ENCODE assay signal across 16 mouse cellular contexts in the genomic region with DNA sequence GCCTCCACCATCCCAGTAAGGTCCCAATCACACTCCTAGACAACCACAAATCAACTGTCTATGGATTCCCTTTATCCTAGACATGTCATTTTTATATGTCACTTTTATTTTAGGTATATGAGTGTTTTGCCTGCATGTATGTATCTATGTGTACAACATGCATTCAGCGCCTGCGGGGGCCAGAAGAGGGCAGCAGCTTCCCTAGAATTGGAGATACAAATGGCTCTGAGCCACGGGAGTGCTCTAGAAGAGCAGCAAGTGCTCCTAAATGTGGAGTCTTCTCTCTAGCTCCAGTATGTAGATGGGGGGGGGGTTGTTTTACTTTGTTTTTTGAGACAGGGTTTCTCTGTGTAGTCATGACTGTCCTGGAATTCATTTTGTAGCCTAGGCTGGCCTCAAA. TPM values are rescaled to one million over a fixed set of nuclear protein-coding genes. Genes with fewer than 3 reads are reported as not detected.
DNase-seq lines count a peak whose midpoint lies in the region; ATAC-seq lines count a peak whose summit lies in the region.
"Not testable (repeated sequence)": the region's sequence is repeated elsewhere in the genome, so short reads cannot be mapped to it uniquely, and the experiment has no call there.
"Had no signal": no experiment of that assay in that cellular context is flagged by ENCODE, and none has a peak within 500 bp of the region (broad histone marks: within the 10 kb centered on the region; RNA-seq: fewer than 3 reads in every experiment).

No protein-coding gene starts in this region.

- not testable (repeated sequence) for H3K36me3 ChIP-seq in forebrain, embryonic 14.5 days (ENCODE audit: control insufficient read depth, insufficient read depth, low read length); liver, embryonic 11.5 days (ENCODE audit: control insufficient read depth, insufficient read depth, low read length)

- not testable (repeated sequence) for ATAC-seq in forebrain, embryonic 14.5 days
- 0 out of 2 replicates have a peak, but pooled peaks have one; percentile 56 for ATAC-seq in liver, embryonic 11.5 days (replicated peaks; ENCODE audit: low FRiP score)
- peak; percentile 73 for ATAC-seq in megakaryocyte, adult 5-6 weeks (ENCODE audit: poor library complexity, severe bottlenecking)

- not testable (repeated sequence) for H3K27me3 ChIP-seq in forebrain, embryonic 14.5 days (replicated peaks; ENCODE audit: control insufficient read depth, insufficient read depth, low read length); liver, embryonic 11.5 days (replicated peaks; ENCODE audit: control insufficient read depth, insufficient read depth, low read length)

- peak; percentile 10 for DNase-seq in CD4-positive helper T cell, adult 2 months (ENCODE audit: low read depth, low spot score)
- peak; percentile 43 for DNase-seq in adrenal gland, postnatal 10 days
- DNase-seq in forebrain, embryonic 14.5 days (ENCODE audit: low spot score), result peak; percentile 51
- DNase-seq in induced T-regulatory cell, adult 2 months (ENCODE audit: low read depth), result peak; percentile 33
- DNase-seq in liver, embryonic 11.5 days (ENCODE audit: low spot score), result not testable (repeated sequence)
- peak; percentile 28 for DNase-seq in retina, postnatal 1 day

- H3K27ac ChIP-seq in forebrain, embryonic 14.5 days (ENCODE audit: low read depth, low read length); liver, embryonic 11.5 days (ENCODE audit: low read depth, low read length): not testable (repeated sequence)

- H3K4me1 ChIP-seq in forebrain, embryonic 14.5 days (ENCODE audit: control insufficient read depth, insufficient read depth, low read length); liver, embryonic 11.5 days (replicated peaks; ENCODE audit: control insufficient read depth, insufficient read depth, low read length): not testable (repeated sequence)

- H3K9me3 ChIP-seq in forebrain, embryonic 14.5 days (replicated peaks; ENCODE audit: control insufficient read depth, low read length); liver, embryonic 11.5 days (ENCODE audit: control insufficient read depth, low read length): not testable (repeated sequence)

- H3K4me3 ChIP-seq in forebrain, embryonic 14.5 days (ENCODE audit: low read depth, low read length); liver, embryonic 11.5 days (ENCODE audit: low read depth, low read length): not testable (repeated sequence)

- not testable (repeated sequence) for H3K9ac ChIP-seq in forebrain, embryonic 14.5 days (ENCODE audit: low read length); liver, embryonic 11.5 days (ENCODE audit: low read depth, low read length)

- 16% methylated on average over 3 of the region's 3 CpGs for WGBS in forebrain, embryonic 14.5 days
- WGBS in liver, embryonic 11.5 days, result 8% methylated on average over 3 of the region's 3 CpGs

- H3K4me2 ChIP-seq in forebrain, embryonic 14.5 days (ENCODE audit: low read length); liver, embryonic 11.5 days: not testable (repeated sequence)

RNA-seq across cellular contexts. Expression of a gene that starts 2.9 kb away (rescaled TPM):
- total RNA-seq in adrenal gland, postnatal 10 days (2021), result 1 to 10 TPM; 5.2 to 6.9 TPM
- 43.8 and 45.3 TPM in 2 replicates for polyA plus RNA-seq in forebrain, embryonic 14.5 days (2014; fragmentation: Nextera tagmentation; extraction: Ambion mirVana)
- 4.7 and 6.5 TPM in 2 replicates for polyA plus RNA-seq in liver, embryonic 11.5 days (2014; fragmentation: Nextera tagmentation; extraction: Ambion mirVana)
- not detected in 2 replicates for total RNA-seq in megakaryocyte, adult 5-6 weeks (2015)
- total RNA-seq in megakaryocyte, adult 5-6 weeks (2017), result not detected in 2 replicates

RNA-seq across cellular contexts. Expression of a gene that starts 8.7 kb away (rescaled TPM):
- 10 to 100 TPM; 35.7 to 39.3 TPM for total RNA-seq in adrenal gland, postnatal 10 days (2021)
- 16.1 and 23.9 TPM in 2 replicates for polyA plus RNA-seq in forebrain, embryonic 14.5 days (2014; fragmentation: Nextera tagmentation; extraction: Ambion mirVana)
- polyA plus RNA-seq in liver, embryonic 11.5 days (2014; fragmentation: Nextera tagmentation; extraction: Ambion mirVana), result 15.9 and 16.0 TPM in 2 replicates
- 45.9 and 54.6 TPM in 2 replicates for total RNA-seq in megakaryocyte, adult 5-6 weeks (2015)
- total RNA-seq in megakaryocyte, adult 5-6 weeks (2017), result 22.3 and 39.4 TPM in 2 replicates

RNA-seq across cellular contexts. Expression of a gene that starts 25.4 kb away (rescaled TPM):
- 10 to 100 TPM; 12.3 to 13.9 TPM for total RNA-seq in adrenal gland, postnatal 10 days (2021)
- polyA plus RNA-seq in forebrain, embryonic 14.5 days (2014; fragmentation: Nextera tagmentation; extraction: Ambion mirVana), result 139 and 145 TPM in 2 replicates
- polyA plus RNA-seq in liver, embryonic 11.5 days (2014; fragmentation: Nextera tagmentation; extraction: Ambion mirVana), result 29.8 and 32.0 TPM in 2 replicates
- total RNA-seq in megakaryocyte, adult 5-6 weeks (2015), result 7.8 and 20.6 TPM in 2 replicates
- 5.4 and 5.8 TPM in 2 replicates for total RNA-seq in megakaryocyte, adult 5-6 weeks (2017)

RNA-seq across cellular contexts. Expression of a gene that starts 31.6 kb away (rescaled TPM):
- total RNA-seq in adrenal gland, postnatal 10 days (2021), result not detected
- polyA plus RNA-seq in forebrain, embryonic 14.5 days (2014; fragmentation: Nextera tagmentation; extraction: Ambion mirVana), result not detected in 2 replicates
- not detected in 2 replicates for polyA plus RNA-seq in liver, embryonic 11.5 days (2014; fragmentation: Nextera tagmentation; extraction: Ambion mirVana)
- total RNA-seq in megakaryocyte, adult 5-6 weeks (2015), result not detected in 2 replicates
- total RNA-seq in megakaryocyte, adult 5-6 weeks (2017), result not detected in 2 replicates
- total RNA-seq: gastrocnemius, postnatal 36 days; heart, postnatal 4 days; layer of hippocampus, postnatal 10 days; left cerebral cortex, postnatal 14 days had no signal
- polyA plus RNA-seq: embryonic facial prominence, embryonic 12.5 days; heart, embryonic 12.5 days; intestine, embryonic 14.5 days; limb, embryonic 15.5 days; midbrain, embryonic 13.5 days had no signal

RNA-seq across cellular contexts. Expression of a gene that starts 35.9 kb away (rescaled TPM):
- total RNA-seq in adrenal gland, postnatal 10 days (2021), result 10 to 100 TPM; 34.2 to 48.2 TPM
- polyA plus RNA-seq in forebrain, embryonic 14.5 days (2014; fragmentation: Nextera tagmentation; extraction: Ambion mirVana), result 44.0 and 50.4 TPM in 2 replicates
- polyA plus RNA-seq in liver, embryonic 11.5 days (2014; fragmentation: Nextera tagmentation; extraction: Ambion mirVana), result 45.0 and 47.2 TPM in 2 replicates
- 39.5 and 55.4 TPM in 2 replicates for total RNA-seq in megakaryocyte, adult 5-6 weeks (2015)
- 70.5 and 81.9 TPM in 2 replicates for total RNA-seq in megakaryocyte, adult 5-6 weeks (2017)

Comparison
In these comparisons a context has a peak if more than half of its experiments do, and no peak if none do; other contexts are left out.
1. RNA of a gene that starts 2.9 kb away (total RNA-seq): 5.2 to 6.9 TPM in adrenal gland, postnatal 10 days; not detected in megakaryocyte, adult 5-6 weeks; every median in the first group is over 4 times any median in the second.